Mouse (Mus musculus): Measurements from ENCODE around the gene Arhgdib.
"Not testable (repeated sequence)": the region's sequence is repeated elsewhere in the genome, so short reads cannot be mapped to it uniquely, and the experiment has no call there.

The Arhgdib gene

DNA sequence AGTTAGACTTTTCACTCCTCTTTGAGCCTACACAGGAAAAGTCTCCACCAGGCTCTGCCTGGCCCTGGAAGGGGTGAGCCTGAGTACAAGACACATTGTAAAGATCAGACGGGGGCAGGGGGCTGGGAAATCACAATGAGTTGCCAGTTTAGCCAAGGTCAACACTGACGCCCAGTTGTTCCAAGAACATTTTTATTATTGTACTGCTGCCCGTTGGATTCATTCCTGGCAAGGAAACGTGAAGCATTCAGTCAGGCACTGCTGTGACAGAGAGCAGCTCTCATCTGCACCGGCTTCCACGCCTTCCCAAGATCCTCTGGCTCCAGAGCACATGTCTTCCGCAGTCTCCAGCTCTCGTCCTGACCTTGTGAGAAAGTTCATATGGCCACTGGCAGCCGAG, 53.8 kb downstream of the Arhgdib start:
- no peak for DNase-seq (ENCODE audit: low spot score in 2 of 2)

DNA sequence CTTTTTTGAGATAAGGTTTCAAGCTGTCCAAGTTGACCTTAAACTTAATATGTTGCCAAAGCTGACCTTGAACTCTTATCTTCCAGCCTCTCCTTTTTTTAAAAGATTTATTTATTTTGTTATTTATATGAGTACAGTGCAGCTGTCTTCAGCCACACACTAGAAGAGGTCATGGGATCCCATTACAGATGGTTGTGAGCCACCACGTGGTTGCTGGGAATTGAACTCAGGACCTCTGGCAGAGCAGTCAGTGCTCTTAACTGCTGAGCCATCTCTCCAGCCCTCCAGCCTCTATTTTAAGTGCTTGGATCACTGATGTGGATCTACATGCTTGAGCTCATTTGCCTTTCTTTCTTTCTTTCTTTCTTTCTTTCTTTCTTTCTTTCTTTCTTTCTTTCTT, 56.9 kb downstream of the Arhgdib start:
- DNase-seq (ENCODE audit: low spot score in 2 of 2): not testable (repeated sequence)

DNA sequence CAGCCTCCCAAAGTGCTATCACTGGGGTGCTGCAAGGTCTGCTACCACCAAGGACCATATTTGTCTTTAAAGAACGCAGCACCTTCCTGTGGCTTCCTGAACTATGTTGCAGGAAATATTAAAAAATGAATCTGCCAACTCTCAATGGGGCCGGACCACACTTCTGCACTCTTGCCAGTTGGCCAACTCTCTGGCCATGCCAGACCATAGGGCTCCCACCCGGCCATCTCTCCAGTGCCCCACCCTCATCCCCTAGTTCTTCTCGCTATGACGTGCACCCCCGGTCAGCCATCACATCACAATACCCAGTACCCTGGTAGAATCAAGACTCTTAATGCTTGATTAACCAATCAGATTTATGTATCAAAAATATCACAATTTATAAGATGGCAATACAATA, 57.7 kb downstream of the Arhgdib start:
- DNase-seq (ENCODE audit: low spot score in 2 of 2): no peak

DNA sequence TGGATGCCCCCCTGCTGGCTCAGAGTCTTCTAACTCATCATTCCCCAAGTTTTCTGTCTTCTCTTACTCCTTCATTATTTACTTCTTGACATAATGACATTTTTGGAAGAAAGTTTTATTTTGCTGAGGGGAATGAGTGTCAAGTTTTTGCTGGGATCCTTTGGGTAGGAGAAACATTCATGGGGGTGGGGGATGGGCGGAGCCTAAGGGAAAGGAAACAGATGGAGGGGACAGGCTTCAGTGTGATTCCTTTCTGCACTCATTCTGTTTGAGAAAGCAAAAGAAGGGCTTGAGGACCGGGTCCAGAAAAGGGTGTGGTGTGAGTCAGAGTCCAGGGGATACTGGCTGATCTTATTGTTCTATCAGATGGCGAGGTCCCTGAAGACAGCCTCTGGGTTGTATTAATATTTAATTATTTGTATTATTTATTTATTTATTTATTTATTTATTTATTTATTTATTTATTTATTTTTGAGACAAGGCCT, 58.2 kb downstream of the Arhgdib start:
- no peak for DNase-seq (ENCODE audit: low spot score in 2 of 2)

DNA sequence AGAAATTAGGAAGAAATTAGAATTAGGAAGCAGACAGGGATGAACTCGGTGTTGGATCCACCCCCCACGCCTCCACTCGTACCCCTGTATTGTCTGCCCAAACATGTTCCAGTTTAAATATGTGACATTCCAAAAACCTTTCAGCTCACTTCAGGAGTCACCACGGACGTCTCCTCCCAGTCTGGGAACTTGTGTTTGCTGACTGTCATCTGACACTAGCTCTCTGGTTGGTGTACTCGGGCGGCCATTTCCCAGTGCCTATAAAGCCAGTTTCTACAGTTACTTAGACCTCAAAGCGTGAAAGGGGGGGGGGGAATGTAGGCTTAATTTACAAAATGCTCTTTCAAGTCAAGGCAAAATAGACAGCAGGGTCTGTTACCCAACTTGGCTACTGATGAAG, 60.0 kb downstream of the Arhgdib start:
- no peak for DNase-seq (ENCODE audit: low spot score in 2 of 2)

DNA sequence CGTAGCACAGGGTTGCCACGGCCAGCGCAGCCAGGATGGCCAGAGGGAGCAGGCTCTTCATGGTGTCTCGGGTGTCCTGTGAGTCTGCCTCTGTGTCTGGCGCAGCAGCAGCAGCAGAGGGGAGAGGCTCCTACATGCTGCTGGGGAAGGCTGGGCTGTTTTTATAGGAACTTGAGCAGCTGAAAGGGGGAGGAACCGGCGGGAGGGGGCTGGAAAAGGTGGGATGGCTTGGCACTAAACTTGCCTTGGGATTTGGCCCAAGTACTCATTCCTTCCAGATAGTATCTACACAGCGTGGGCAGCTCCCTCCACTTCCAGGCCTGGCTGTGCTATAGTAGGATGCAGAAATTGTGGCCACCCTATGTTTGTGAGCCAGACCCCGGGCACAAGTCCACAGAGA, 66.0 kb downstream of the Arhgdib start, which contains the start of gene Mgp:
Gene Mgp (minus strand): TSS at position 154 of the 400 bp plus-strand sequence.
- no peak for DNase-seq (ENCODE audit: low spot score in 2 of 2)

DNA sequence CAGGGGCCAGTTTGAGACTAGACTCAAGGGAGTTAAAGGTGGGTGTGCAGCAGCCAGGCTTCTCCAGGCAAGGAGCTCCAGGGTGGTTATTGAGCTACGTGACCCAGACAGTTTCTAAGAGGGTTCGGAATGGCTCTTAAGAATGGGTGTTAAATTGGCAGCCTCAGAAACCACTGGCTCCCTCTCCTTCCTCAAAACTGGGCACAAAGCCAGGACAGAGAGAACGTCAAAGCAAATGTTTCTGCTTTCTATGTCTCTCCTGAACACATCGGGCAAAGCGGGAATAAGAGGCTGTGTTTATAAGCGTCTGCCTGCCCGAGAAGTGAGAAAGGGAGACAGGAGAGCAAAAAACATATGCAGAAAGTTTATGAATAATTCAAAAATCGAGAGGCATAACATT, 67.1 kb downstream of the Arhgdib start:
- no peak for DNase-seq (ENCODE audit: low spot score in 2 of 2)
